Mouse (Mus musculus) forebrain, embryonic 12.5 days (tissue): ENCODE measurements around the gene C3ar1. TPM values are rescaled to one million over a fixed set of nuclear protein-coding genes. Genes with fewer than 3 reads are reported as not detected.

Experiments used
- ATAC-seq: fragments of 200-750 bp; cut with Nextera tagmentation; 2 replicates; pipeline ENCODE4 v1.8.0; 2017; ENCODE audit warnings: moderate TSS enrichment; ENCODE audit not compliant: low FRiP score
- H3K27ac ChIP-seq: fragments of 300-500 bp; sonication (generic); 2 replicates; pipeline ENCODE4 v1.5.1; 2016; ENCODE audit warnings: mild to moderate bottlenecking
- H3K27me3 ChIP-seq: fragments of 300-500 bp; sonication (generic); 2 replicates; pipeline ENCODE4 v1.6.1; 2016; ENCODE audit warnings: mild to moderate bottlenecking
- H3K36me3 ChIP-seq: fragments of 300-500 bp; sonication (generic); replicated peaks from 2 replicates; pipeline ENCODE4 v1.6.1; 2016; ENCODE audit warnings: mild to moderate bottlenecking
- H3K4me1 ChIP-seq: fragments of 300-500 bp; sonication (generic); 2 replicates; pipeline ENCODE4 v1.6.1; 2016
- H3K4me2 ChIP-seq: fragments of 300-500 bp; sonication (generic); 2 replicates; pipeline ENCODE4 v1.6.1; 2016; ENCODE audit warnings: mild to moderate bottlenecking, moderate library complexity
- H3K4me3 ChIP-seq: fragments of 300-500 bp; sonication (generic); replicated peaks from 2 replicates; pipeline ENCODE4 v1.5.1; 2016; ENCODE audit warnings: mild to moderate bottlenecking
- H3K9ac ChIP-seq: fragments of 300-500 bp; sonication (generic); 2 replicates; pipeline ENCODE4 v1.6.1; 2016; ENCODE audit warnings: mild to moderate bottlenecking
- H3K9me3 ChIP-seq: fragments of 300-500 bp; sonication (generic); 2 replicates; pipeline ENCODE4 v1.6.1; 2016
- WGBS: fragments of 180-500 bp; shearing (Covaris S2); methylation state at CpG from one replicate; pipeline ENCODE4 v1.1.7; 2016; 5-methylcytosine and 5-hydroxymethylcytosine counted together
- polyA plus RNA-seq: library from polyadenylated mRNA; unstranded; fragments of >200 nt; fragmentation: Nextera tagmentation; extraction: Ambion mirVana; gene quantifications from 2 replicates; pipeline ENCODE4 v1.2.1, GENCODE M21; 2016

Gene C3ar1
- 1.2 TPM in 2 replicates for polyA plus RNA-seq

DNA sequence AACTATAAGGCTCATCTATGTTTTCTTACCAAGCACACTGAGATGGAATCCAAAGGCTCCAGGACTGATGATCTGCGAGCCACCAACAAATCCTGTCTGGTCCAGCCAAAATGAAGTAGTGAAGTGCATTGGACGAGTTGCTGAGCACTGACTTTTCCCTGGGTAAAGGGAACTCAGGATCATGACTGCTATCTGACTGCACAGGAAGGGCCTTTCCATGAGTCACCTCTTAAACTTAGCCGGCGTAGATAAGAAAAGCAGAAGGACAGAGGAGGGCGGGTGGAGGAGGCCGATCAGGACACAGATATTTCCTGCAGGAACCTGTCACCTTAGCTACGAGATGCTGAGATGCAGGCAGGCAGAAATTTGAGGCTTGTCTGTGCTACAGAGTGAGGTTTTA lies at the start of gene C3ar1:
Gene C3ar1 (minus strand): TSS at position 207 of the 400 bp plus-strand sequence.
- WGBS, result 84% methylated on average over 7 of the region's 7 CpGs
- H3K4me1 ChIP-seq, result no peaks in the 10 kb centered on the region
- no peaks in the 10 kb centered on the region for H3K36me3 ChIP-seq
- no peaks in the 10 kb centered on the region for H3K27me3 ChIP-seq
- H3K9ac ChIP-seq, result no peak within 1 kb of the TSS
- no peak within 1 kb of the TSS for H3K4me3 ChIP-seq
- H3K4me2 ChIP-seq, result no peak within 1 kb of the TSS
- no peaks in the 10 kb centered on the region; the same call in 1 of the 2 replicates for H3K9me3 ChIP-seq
- no peak within 1 kb of the TSS for H3K27ac ChIP-seq
- no peak for ATAC-seq

DNA sequence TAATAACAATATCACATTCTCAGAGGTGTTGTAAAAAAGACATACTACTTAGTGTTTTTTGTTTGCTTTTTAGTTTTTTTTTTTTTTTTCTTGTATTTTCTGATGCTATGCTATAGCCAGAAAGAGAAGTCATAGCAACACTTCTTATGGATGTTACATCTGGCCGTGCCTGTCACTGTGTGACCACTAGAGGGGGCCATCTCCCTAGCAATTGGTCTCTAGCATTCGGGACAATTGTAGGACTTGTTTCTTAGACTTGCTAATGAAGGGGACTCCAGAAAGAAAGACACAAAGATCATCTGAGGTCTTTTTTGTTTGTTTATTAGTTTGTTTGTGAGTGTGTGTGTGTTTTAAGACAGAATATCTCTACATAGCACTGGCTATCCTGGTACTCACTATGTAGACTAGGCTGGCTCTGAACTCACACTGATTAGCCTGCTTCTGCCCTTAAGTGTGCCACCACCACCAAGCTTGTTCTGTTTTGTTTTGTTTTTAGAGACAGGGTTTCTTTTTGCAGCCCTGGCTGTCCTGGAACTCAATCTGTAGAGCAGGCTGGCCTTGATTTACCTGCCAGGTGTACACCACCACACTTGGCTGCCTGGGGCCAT lies 36.6 kb upstream of the C3ar1 start:
- 0 out of 2 replicates have a peak, but pooled peaks have one; percentile 39 for ATAC-seq
- no peaks in the 10 kb centered on the region for H3K27me3 ChIP-seq
- 8% methylated on average over 2 of the region's 2 CpGs for WGBS
- no peaks in the 10 kb centered on the region for H3K4me1 ChIP-seq
- H3K36me3 ChIP-seq, result peaks cover 33% of the 10 kb centered on the region
- no peaks in the 10 kb centered on the region for H3K9me3 ChIP-seq
- no peak overlapping the region for H3K4me3 ChIP-seq
- H3K4me2 ChIP-seq, result no peak overlapping the region
- no peak overlapping the region for H3K27ac ChIP-seq
- H3K9ac ChIP-seq, result no peak overlapping the region

DNA sequence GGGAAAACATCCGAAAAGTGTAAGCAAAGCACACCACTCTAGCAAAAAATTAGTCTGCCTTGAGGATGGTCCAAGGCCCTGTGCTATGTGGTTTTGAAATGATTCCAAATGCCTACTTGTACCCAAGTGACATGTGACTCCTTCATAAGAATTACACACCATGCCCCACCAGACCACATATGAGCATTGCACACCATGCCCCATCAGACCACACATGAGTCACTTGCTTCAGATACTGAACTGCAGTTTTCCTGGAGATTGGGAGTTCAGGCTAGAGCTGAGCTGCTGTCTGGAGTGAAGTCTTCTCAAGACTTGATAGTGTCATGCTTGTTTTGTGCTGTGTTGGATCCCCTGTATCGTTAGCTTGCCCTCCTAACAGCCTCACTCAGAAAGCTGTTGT lies 33.6 kb upstream of the C3ar1 start:
- H3K9ac ChIP-seq, result no peak overlapping the region
- H3K9me3 ChIP-seq, result no peaks in the 10 kb centered on the region
- no peak overlapping the region for H3K4me3 ChIP-seq
- no peaks in the 10 kb centered on the region for H3K27me3 ChIP-seq
- H3K4me1 ChIP-seq, result no peaks in the 10 kb centered on the region
- H3K4me2 ChIP-seq, result no peak overlapping the region
- WGBS, result 93% methylated on average over 2 of the region's 2 CpGs
- peaks cover 60% of the 10 kb centered on the region for H3K36me3 ChIP-seq
- no peak for ATAC-seq
- no peak overlapping the region for H3K27ac ChIP-seq

DNA sequence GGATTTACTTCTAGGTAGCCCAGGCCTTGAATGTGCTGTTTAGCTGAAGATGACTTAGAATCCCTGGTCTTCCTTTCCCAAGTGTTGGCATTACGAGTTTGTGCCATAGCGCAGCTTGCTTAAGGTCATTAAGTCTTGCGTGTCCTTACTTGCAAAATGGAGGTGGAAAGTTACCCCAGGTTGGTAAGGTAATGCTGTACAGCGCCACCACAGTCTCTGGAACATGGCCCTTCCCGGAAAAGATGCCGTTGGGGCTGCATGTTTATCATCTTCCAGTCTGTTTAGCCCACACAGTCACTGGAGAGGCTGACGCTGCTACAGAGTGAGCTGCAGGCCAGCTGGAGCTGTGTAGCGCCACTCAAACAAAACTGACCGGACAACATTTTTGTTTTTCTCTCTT lies 27.6 kb upstream of the C3ar1 start:
- Histone ChIP-seq H3K27me3 (no peaks in the 10 kb centered on the region), H3K4me1 (no peaks in the 10 kb centered on the region), H3K9ac (no peak overlapping the region), H3K4me3 (no peak overlapping the region), H3K36me3 (peaks cover 91% of the 10 kb centered on the region), H3K27ac (no peak overlapping the region), H3K9me3 (no peaks in the 10 kb centered on the region), H3K4me2 (no peak overlapping the region)
- 94% methylated on average over 9 of the region's 9 CpGs for WGBS
- ATAC-seq, result no peak

DNA sequence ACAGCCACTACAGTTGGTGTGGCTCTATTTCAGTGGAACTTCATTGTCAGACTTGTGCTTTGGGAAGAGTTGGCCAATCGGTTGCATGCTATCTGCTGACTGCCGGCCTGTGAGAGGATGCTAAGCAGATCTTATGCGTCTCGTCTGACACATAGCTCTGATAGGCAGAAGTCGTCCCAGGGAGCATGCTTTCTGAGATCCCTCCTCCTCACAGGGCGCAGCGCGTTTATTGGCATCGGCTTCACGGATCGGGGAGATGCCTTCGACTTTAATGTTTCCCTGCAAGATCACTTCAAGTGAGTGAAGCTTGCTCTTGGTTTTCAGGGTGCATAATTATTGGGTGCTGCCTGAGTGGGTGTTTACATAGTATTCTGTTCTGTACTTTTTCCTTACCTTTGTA lies 25.3 kb upstream of the C3ar1 start:
- no peak overlapping the region for H3K27ac ChIP-seq
- no peak for ATAC-seq
- no peak overlapping the region for H3K9ac ChIP-seq
- no peaks in the 10 kb centered on the region for H3K27me3 ChIP-seq
- no peak overlapping the region for H3K4me3 ChIP-seq
- H3K4me2 ChIP-seq, result no peak overlapping the region
- WGBS, result 94% methylated on average over 12 of the region's 12 CpGs
- H3K9me3 ChIP-seq, result no peaks in the 10 kb centered on the region
- H3K4me1 ChIP-seq, result no peaks in the 10 kb centered on the region
- H3K36me3 ChIP-seq, result peaks cover 72% of the 10 kb centered on the region

DNA sequence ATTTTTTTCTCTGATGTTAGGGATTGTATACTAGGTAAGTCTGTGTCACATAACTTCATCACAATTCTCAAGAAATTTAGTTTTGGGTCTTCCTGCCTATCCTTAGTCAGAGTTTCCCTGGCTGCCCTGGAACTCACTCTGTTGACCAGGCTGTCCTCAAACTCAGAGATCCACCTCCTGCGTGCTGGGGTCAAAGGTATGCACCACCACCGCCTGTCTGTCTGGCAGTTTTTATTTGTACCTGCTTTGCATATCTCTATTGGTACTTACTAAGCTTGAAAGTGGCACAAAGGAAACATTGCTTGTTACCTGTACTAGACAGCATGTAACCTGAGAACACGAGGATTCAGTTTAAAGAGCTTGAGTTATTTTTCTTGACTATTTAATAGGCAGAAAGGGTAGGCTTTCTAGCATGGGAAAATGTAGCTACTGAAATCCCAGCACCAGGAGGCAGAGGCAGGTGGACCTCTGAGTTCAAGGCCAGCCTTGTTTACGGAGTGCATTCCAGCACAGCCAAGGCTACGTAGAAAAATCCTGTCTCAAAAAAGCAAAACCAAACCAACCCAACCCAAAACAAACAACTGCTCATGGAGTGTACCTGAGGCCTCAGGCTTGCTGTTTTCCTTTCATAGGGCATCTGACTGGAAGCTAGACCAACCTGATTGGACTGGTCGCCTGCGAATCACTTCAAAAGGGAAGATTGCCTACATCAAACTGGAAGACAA lies 24.0 kb upstream of the C3ar1 start:
- Histone ChIP-seq H3K9ac (no peak overlapping the region), H3K4me1 (peaks cover 12% of the 10 kb centered on the region), H3K27ac (no peak overlapping the region), H3K4me3 (no peak overlapping the region), H3K27me3 (no peaks in the 10 kb centered on the region), H3K4me2 (no peak overlapping the region), H3K9me3 (no peaks in the 10 kb centered on the region), H3K36me3 (peaks cover 61% of the 10 kb centered on the region)
- WGBS, result 95% methylated on average over 7 of the region's 7 CpGs
- ATAC-seq, result no peak

DNA sequence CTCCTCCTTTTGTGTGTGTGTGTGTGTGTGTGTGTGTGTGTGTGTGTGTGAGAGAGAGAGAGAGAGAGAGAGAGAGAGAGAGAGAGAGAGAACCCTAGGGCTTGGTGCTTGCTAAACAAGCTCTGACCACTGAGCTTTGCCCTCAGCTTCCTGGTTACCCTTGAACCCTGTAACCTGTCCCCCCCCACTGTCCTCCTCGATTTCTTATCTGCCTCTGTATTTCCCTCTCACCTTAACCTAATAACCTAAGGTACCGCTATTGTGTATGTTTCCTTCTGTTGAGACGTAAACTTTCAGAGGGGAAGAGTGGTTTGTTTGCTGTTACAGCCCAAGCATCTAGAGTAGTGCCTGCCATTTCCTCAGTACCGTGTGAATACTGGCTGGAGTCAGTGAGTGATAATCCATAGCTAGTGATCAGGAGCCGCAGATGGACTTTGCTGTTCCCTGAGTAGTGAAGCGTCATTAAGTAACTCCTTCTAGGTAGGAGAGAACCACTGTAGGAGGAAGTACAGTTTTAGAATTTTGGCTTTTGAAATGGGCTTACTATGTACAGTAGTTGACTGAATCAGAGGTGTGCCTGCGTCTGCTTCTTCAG lies 23.3 kb upstream of the C3ar1 start:
- Histone ChIP-seq H3K9ac (no peak overlapping the region), H3K4me3 (no peak overlapping the region), H3K27me3 (no peaks in the 10 kb centered on the region), H3K27ac (no peak overlapping the region), H3K4me2 (no peak overlapping the region), H3K9me3 (no peaks in the 10 kb centered on the region), H3K36me3 (peaks cover 54% of the 10 kb centered on the region), H3K4me1 (peaks cover 12% of the 10 kb centered on the region)
- WGBS, result 96% methylated on average over 7 of the region's 7 CpGs
- ATAC-seq, result no peak

DNA sequence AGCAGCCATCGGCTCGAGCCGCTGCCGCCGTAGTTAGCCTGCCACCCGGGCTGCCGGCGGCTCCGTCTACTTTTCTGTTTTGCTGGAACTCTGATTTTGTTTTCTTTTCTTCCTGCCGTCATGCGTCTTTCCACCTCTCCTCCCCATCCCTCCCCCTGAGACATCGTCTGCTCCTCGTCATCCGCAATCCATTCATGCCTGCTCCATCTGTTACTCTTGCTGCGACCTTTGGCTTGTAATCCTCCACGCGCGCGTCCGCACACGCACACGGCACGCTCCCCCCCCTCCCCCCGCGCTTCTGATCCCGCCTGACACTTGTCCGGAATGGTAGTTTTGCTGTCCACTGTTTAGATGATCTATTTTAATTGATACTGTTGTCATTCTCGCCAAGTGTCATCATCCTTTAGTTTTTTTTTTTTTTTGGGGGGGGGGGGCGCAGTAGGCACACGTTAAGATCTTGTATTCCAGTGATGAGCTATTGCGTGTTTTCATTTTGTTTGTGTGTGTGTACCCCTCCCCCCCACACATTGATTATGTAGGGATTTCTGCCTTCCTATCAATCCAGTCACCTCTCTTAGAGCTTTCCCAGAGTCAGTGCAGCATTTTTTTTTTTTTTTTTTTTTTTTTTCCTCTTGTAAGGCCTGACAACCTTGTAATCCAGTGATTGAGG lies 18.9 kb upstream of the C3ar1 start:
- WGBS, result 1% methylated on average over 31 of the region's 31 CpGs
- Histone ChIP-seq H3K9ac (peak overlapping the region; percentile 81), H3K9me3 (no peaks in the 10 kb centered on the region), H3K4me2 (peak overlapping the region; percentile 59), H3K27me3 (0 out of 2 replicates have a peak, but pooled peaks cover 7% of the 10 kb centered on the region), H3K27ac (peak overlapping the region; percentile 86), H3K36me3 (peaks cover 12% of the 10 kb centered on the region; the same call in 1 of the 2 replicates), H3K4me3 (peak overlapping the region; percentile 81), H3K4me1 (peaks cover 12% of the 10 kb centered on the region)
- peak; percentile 80 for ATAC-seq

DNA sequence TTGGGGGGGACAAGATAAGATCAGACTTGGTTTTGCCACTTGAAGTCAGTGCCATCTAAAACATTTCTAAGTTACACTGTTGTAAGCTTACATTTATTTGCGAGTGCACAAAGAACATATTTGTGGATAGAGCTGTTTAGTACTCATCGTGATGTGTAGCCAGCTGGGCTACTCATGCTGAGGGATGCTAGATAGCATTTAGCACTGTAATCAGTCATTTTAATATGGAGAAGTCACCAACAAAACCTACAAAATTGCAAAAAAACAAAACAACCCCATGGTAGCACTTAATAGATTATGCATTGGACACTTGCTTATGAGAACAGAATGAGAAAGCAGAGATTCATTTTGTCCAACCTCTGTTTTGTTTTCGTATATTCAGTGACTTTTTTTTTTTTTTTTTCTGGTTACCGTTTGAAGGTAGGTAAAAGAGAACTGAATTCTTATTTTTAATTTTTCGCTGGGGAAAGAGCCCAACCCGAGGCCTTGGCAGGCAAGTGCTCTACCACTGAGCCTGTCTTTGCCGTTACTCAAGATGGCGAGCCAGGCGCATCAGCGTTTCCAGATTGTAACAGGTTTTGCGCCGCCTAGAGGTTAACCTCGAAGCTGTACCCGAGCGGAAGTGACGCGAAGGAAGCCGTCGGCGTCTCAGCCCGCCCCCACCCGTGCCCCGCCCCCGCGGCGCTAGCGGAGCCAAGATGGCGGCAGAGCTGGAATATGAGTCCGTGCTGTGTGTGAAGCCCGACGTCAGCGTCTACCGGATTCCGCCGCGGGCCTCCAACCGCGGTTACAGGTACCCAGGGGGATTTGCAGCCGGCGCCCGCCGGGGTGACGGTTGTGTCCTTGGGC lies 18.1 kb upstream of the C3ar1 start, which contains the start of gene Necap1:
Gene Necap1 (plus strand): TSS at position 604 of the 849 bp plus-strand sequence.
- H3K4me2 ChIP-seq, result peak within 1 kb of the TSS; percentile 59
- H3K4me1 ChIP-seq, result peaks cover 12% of the 10 kb centered on the region
- peak within 1 kb of the TSS; percentile 81 for H3K9ac ChIP-seq
- peak within 1 kb of the TSS; percentile 81 for H3K4me3 ChIP-seq
- WGBS, result 6% methylated on average over 43 of the region's 43 CpGs
- H3K9me3 ChIP-seq, result no peaks in the 10 kb centered on the region
- peak; percentile 97 for ATAC-seq
- peak within 1 kb of the TSS; percentile 86 for H3K27ac ChIP-seq
- H3K27me3 ChIP-seq, result 0 out of 2 replicates have a peak, but pooled peaks cover 8% of the 10 kb centered on the region
- H3K36me3 ChIP-seq, result peaks cover 8% of the 10 kb centered on the region; the same call in 1 of the 2 replicates

DNA sequence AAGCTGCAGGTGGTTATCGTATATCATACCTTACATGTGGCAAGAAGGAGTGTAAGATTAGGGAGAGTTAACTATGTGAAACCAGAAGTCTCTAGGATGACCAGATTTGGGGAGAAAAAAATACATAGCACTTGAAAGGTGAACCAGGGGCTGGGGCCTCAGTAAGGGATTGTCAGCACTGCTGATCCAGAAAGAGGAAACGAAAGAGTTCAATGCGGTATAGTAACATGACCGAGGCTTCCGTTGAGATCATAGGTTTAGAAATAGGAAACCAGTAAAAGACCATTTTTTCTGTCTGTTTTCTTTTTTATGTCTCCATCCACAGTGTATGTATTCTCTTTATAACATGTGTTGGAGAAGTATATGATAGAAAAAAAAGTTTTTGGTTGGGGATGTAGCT lies 16.8 kb upstream of the C3ar1 start:
- ATAC-seq, result no peak

DNA sequence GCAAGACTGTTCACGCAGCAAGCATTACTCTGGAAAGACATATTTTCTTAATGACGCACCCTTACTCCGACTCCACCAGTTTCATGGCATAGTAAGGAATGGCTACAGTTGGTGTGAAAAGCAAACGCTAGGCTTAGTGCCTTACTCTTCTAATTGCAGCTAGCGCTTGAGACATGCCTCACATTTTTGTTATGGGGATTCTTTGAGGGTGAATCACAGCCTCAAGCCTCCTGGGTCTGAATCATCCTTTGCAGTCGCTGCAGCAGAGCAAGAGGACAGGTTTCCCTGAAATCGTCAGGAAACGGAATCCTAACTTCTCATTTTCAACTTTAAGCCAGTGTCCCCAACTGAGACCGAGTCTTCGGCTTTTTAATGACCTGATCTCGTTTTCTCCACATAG lies 13.9 kb upstream of the C3ar1 start:
- no peak overlapping the region for H3K4me2 ChIP-seq
- no peaks in the 10 kb centered on the region for H3K4me1 ChIP-seq
- H3K9me3 ChIP-seq, result no peaks in the 10 kb centered on the region
- H3K27ac ChIP-seq, result no peak overlapping the region
- H3K4me3 ChIP-seq, result no peak overlapping the region
- H3K9ac ChIP-seq, result no peak overlapping the region
- no peaks in the 10 kb centered on the region for H3K36me3 ChIP-seq
- 88% methylated on average over 11 of the region's 11 CpGs for WGBS
- 0 out of 2 replicates have a peak, but pooled peaks cover 8% of the 10 kb centered on the region for H3K27me3 ChIP-seq
- no peak for ATAC-seq

More for the DNA sequence above, 16.8 kb upstream of the C3ar1 start:
- Histone ChIP-seq H3K27ac (no peak overlapping the region), H3K9ac (no peak overlapping the region), H3K36me3 (0 out of 2 replicates have a peak, but pooled peaks cover 4% of the 10 kb centered on the region), H3K4me3 (no peak overlapping the region), H3K4me1 (peaks cover 12% of the 10 kb centered on the region), H3K9me3 (no peaks in the 10 kb centered on the region), H3K27me3 (0 out of 2 replicates have a peak, but pooled peaks cover 8% of the 10 kb centered on the region), H3K4me2 (no peak overlapping the region)
- WGBS, result 96% methylated on average over 5 of the region's 5 CpGs
